Mouse (Mus musculus): ENCODE measurements around the gene Rack1.

DNA sequence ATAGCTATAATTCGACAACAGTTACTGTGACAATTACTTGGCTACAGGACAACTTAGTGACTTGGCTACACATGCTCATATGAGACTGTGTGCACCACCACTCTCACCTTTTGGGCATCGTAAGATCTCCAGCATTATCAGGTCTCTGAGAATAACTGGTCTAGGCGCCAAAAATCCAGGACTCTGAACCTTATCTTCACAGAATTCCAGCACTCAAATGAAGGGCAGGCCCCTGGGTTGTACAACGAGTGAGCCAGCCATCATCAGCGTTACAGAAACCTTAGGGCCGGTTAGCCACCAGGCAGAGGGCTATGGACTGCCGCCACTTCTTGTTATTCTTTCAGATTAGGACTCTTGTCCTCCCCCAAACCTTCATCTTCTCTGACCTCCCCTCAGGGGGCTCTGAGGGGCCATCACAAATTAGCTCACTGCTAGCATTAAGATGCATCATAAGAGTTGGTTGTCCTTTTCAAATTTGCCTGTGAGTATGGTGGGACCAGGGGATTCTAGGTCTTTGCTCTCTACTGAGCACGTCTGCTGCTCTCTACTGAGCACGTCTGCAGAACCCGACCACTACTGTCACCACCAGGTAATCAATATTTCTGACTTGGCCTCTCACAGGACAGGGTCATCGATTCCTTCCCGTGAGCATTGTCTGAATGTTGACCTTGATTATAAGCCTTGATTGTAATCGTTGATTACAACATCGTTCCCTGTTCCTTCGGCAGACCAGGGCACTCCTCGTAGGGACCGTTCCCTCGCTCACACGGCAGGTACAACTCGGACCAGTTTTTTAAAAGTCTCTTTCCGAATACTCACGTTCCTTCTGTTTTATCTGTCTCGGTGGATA, 52.7 kb downstream of the Rack1 start:
- TF ChIP-seq CTCF (IDR thresholded peaks at IDR 0.05; ENCODE audit: low read depth, low read length) (no peak), POLR2AphosphoS5 (IDR thresholded peaks at IDR 0.05; ENCODE audit: insufficient replicate concordance, low read depth, low read length) (no peak), GATA1 (IDR thresholded peaks at IDR 0.05; ENCODE audit: borderline replicate concordance, low read length) (no peak), TAL1 (conservative IDR thresholded peaks at IDR 0.05; ENCODE audit: low read depth, low read length) (no peak)

Data from G1E (cell line).